Mouse (Mus musculus): ENCODE data around the gene Dscaml1. TPM values are rescaled to one million over a fixed set of nuclear protein-coding genes. Genes with fewer than 3 reads are reported as not detected.

Dscaml1 gene
- polyA plus RNA-seq, 1 experiment, result 11.3 TPM

GRCm38 (mm10) chr9:45496340-45496739 lies 69.9 kb downstream of the Dscaml1 start:
- Histone ChIP-seq H3K36me3 (ENCODE audit: control insufficient read depth, insufficient read depth, low read length) (no peaks in the 10 kb centered on the region), H3K4me3 (ENCODE audit: control insufficient read depth, insufficient read depth, low read length) (no peak overlapping the region), H3K4me1 (replicated peaks; ENCODE audit: control insufficient read depth, insufficient read depth, low read length) (no peaks in the 10 kb centered on the region), H3K27ac (ENCODE audit: control insufficient read depth, insufficient read depth, low read length) (no peak overlapping the region), H3K27me3 (ENCODE audit: control insufficient read depth, insufficient read depth, low read length) (no peaks in the 10 kb centered on the region)
- no peak for TF ChIP-seq POLR2A (IDR thresholded peaks at IDR 0.05; ENCODE audit: control insufficient read depth, extremely low read depth, insufficient read depth, low read length, poor library complexity)
- 92% methylated on average over 3 of the region's 3 CpGs for WGBS
- no peak for DNase-seq

GRCm38 (mm10) chr9:45496944-45497343 lies 70.5 kb downstream of the Dscaml1 start:
- H3K4me1 ChIP-seq (replicated peaks; ENCODE audit: control insufficient read depth, insufficient read depth, low read length), result no peaks in the 10 kb centered on the region
- WGBS, result 80% methylated on average over 1 of the region's 1 CpGs
- no peak overlapping the region for H3K4me3 ChIP-seq (ENCODE audit: control insufficient read depth, insufficient read depth, low read length)
- TF ChIP-seq CTCF (IDR thresholded peaks at IDR 0.05; ENCODE audit: borderline replicate concordance, control insufficient read depth, extremely low read depth, insufficient read depth, low read length, poor library complexity) (no peak), POLR2A (IDR thresholded peaks at IDR 0.05; ENCODE audit: control insufficient read depth, extremely low read depth, insufficient read depth, low read length, poor library complexity) (no peak)
- no peak overlapping the region for H3K27ac ChIP-seq (ENCODE audit: control insufficient read depth, insufficient read depth, low read length)
- no peak for DNase-seq
- no peaks in the 10 kb centered on the region for H3K36me3 ChIP-seq (ENCODE audit: control insufficient read depth, insufficient read depth, low read length)
- H3K27me3 ChIP-seq (ENCODE audit: control insufficient read depth, insufficient read depth, low read length), result no peaks in the 10 kb centered on the region

GRCm38 (mm10) chr9:45499267-45499666 lies 72.8 kb downstream of the Dscaml1 start:
- DNase-seq, result no peak
- Histone ChIP-seq H3K27ac (ENCODE audit: control insufficient read depth, insufficient read depth, low read length) (no peak overlapping the region), H3K4me3 (ENCODE audit: control insufficient read depth, insufficient read depth, low read length) (no peak overlapping the region), H3K36me3 (ENCODE audit: control insufficient read depth, insufficient read depth, low read length) (no peaks in the 10 kb centered on the region), H3K4me1 (replicated peaks; ENCODE audit: control insufficient read depth, insufficient read depth, low read length) (no peaks in the 10 kb centered on the region), H3K27me3 (ENCODE audit: control insufficient read depth, insufficient read depth, low read length) (no peaks in the 10 kb centered on the region)
- WGBS, result 30% methylated on average over 10 of the region's 10 CpGs
- no peak for TF ChIP-seq CTCF (IDR thresholded peaks at IDR 0.05; ENCODE audit: borderline replicate concordance, control insufficient read depth, extremely low read depth, insufficient read depth, low read length, poor library complexity)
- no peak for TF ChIP-seq POLR2A (IDR thresholded peaks at IDR 0.05; ENCODE audit: control insufficient read depth, extremely low read depth, insufficient read depth, low read length, poor library complexity)

GRCm38 (mm10) chr9:45500071-45500595 lies 73.7 kb downstream of the Dscaml1 start:
- Histone ChIP-seq H3K27ac (ENCODE audit: control insufficient read depth, insufficient read depth, low read length) (no peak overlapping the region), H3K27me3 (ENCODE audit: control insufficient read depth, insufficient read depth, low read length) (no peaks in the 10 kb centered on the region), H3K4me3 (ENCODE audit: control insufficient read depth, insufficient read depth, low read length) (no peak overlapping the region), H3K4me1 (replicated peaks; ENCODE audit: control insufficient read depth, insufficient read depth, low read length) (no peaks in the 10 kb centered on the region), H3K36me3 (ENCODE audit: control insufficient read depth, insufficient read depth, low read length) (no peaks in the 10 kb centered on the region)
- DNase-seq, result no peak
- WGBS, result 75% methylated on average over 3 of the region's 3 CpGs
- TF ChIP-seq POLR2A (IDR thresholded peaks at IDR 0.05; ENCODE audit: control insufficient read depth, extremely low read depth, insufficient read depth, low read length, poor library complexity), result no peak
- no peak for TF ChIP-seq CTCF (IDR thresholded peaks at IDR 0.05; ENCODE audit: borderline replicate concordance, control insufficient read depth, extremely low read depth, insufficient read depth, low read length, poor library complexity)

GRCm38 (mm10) chr9:45501295-45501927 lies 75.0 kb downstream of the Dscaml1 start:
- Histone ChIP-seq H3K27ac (ENCODE audit: control insufficient read depth, insufficient read depth, low read length) (no peak overlapping the region), H3K36me3 (ENCODE audit: control insufficient read depth, insufficient read depth, low read length) (no peaks in the 10 kb centered on the region), H3K4me1 (replicated peaks; ENCODE audit: control insufficient read depth, insufficient read depth, low read length) (no peaks in the 10 kb centered on the region), H3K4me3 (ENCODE audit: control insufficient read depth, insufficient read depth, low read length) (no peak overlapping the region), H3K27me3 (ENCODE audit: control insufficient read depth, insufficient read depth, low read length) (no peaks in the 10 kb centered on the region)
- no peak for DNase-seq
- WGBS, result 57% methylated on average over 5 of the region's 5 CpGs
- TF ChIP-seq POLR2A (IDR thresholded peaks at IDR 0.05; ENCODE audit: control insufficient read depth, extremely low read depth, insufficient read depth, low read length, poor library complexity) (no peak), CTCF (IDR thresholded peaks at IDR 0.05; ENCODE audit: borderline replicate concordance, control insufficient read depth, extremely low read depth, insufficient read depth, low read length, poor library complexity) (no peak)

GRCm38 (mm10) chr9:45501963-45502641 lies 75.7 kb downstream of the Dscaml1 start:
- Histone ChIP-seq H3K27ac (ENCODE audit: control insufficient read depth, insufficient read depth, low read length) (no peak overlapping the region), H3K27me3 (ENCODE audit: control insufficient read depth, insufficient read depth, low read length) (no peaks in the 10 kb centered on the region), H3K36me3 (ENCODE audit: control insufficient read depth, insufficient read depth, low read length) (no peaks in the 10 kb centered on the region), H3K4me3 (ENCODE audit: control insufficient read depth, insufficient read depth, low read length) (no peak overlapping the region), H3K4me1 (replicated peaks; ENCODE audit: control insufficient read depth, insufficient read depth, low read length) (no peaks in the 10 kb centered on the region)
- WGBS, result 89% methylated on average over 14 of the region's 14 CpGs
- no peak for DNase-seq
- TF ChIP-seq POLR2A (IDR thresholded peaks at IDR 0.05; ENCODE audit: control insufficient read depth, extremely low read depth, insufficient read depth, low read length, poor library complexity), result no peak
- TF ChIP-seq CTCF (IDR thresholded peaks at IDR 0.05; ENCODE audit: borderline replicate concordance, control insufficient read depth, extremely low read depth, insufficient read depth, low read length, poor library complexity), result no peak

Measured in thymus, adult 2 months (tissue).